Mouse (Mus musculus): Measurements from ENCODE around the gene Cd320. TPM values are rescaled to one million over a fixed set of nuclear protein-coding genes. Genes with fewer than 3 reads are reported as not detected.
"Not testable (repeated sequence)": the region's sequence is repeated elsewhere in the genome, so short reads cannot be mapped to it uniquely, and the experiment has no call there.

The Cd320 gene
- 10 to 100 TPM; 24.0 to 39.7 TPM for total RNA-seq (2021)
- long read RNA-seq, experiment 1, transcript Cd320-201 (5 exons, 2,209 nt) = major isoform, 14 of 15 reads
- long read RNA-seq, experiment 1, partial matches to known transcripts = 0 of 15 reads
- long read RNA-seq, experiment 1, other reads (novel, unspliced or antisense) = 1 of 15 reads
- long read RNA-seq, experiment 2, transcript Cd320-201 (5 exons, 2,209 nt) = major isoform, 77 of 82 reads
- long read RNA-seq, experiment 2, partial matches to known transcripts = 2 of 82 reads
- long read RNA-seq, experiment 2, other reads (novel, unspliced or antisense) = 2 of 82 reads

DNA sequence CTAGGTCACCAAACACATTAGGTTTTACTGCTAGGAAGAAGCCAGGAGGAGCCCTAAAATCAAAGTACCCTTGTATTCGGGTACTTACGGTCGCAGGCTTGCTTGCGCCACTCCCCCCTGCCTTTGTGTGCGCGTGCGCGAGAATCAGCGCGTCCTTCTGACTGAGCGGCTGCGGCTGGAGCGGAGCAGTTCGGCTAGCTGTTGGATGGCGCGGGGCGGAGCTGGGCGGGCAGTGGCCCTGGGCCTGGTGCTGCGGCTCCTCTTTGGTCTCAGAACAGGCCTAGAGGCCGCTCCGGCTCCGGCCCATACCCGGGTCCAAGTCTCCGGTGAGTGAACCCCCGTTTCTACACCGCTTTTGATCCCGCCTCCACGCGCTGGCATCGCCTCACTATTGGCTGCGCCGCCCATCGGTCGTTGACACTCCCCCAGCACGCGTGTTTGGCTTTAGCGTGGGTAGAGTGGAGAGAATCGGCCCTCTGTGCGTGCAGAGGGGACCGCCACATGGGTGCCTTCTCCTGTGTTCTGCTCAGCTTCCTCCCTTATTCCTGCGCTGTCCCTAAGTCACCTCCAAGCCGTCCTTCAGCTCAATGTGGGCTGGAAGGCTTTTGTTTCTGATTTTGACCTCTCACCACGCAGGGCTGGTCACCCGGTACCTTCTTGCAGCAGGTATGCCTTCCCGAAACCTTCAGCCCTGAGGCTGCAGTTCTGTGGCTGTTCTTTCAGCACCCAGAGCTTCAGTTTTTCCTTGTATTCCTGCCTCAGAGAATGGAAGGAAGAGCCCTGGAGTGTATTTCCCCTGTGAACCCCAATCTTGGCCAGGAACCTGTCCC lies at the start of gene Cd320:
Gene Cd320 (plus strand): TSS at position 126 of the 830 bp plus-strand sequence.
- DNase-seq (ENCODE audit: low spot score in 2 of 2) = peak; percentile 86 to 90

- DNase-seq (ENCODE audit: low spot score in 2 of 2) = no peak
Measured at GRCm38 (mm10) chr17:33798306-33798705, 44.6 kb upstream of the Cd320 start.

- no peak for DNase-seq (ENCODE audit: low spot score in 2 of 2)
Measured at GRCm38 (mm10) chr17:33799277-33799676, 43.6 kb upstream of the Cd320 start.

DNA sequence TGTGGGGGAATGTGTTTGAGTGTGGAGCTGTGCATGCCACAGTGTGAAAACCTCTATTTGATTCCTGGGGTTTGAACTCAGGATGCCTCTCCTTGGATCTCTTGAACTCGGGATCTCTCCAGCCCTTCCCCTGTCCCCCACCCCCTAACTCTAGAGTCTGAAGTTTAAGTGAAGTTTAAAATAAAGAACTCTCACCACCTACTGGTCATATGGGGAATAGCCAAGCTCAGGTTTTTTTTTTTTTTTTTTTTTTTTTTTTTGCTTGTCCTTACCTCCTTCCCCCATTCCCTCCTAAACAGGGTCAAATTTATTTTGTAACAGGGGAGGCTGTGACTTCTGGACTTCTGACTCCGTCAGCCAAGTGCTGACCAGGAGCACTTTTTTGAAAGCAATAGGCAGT lies 40.7 kb upstream of the Cd320 start:
- DNase-seq (ENCODE audit: low spot score in 2 of 2) = no peak

DNA sequence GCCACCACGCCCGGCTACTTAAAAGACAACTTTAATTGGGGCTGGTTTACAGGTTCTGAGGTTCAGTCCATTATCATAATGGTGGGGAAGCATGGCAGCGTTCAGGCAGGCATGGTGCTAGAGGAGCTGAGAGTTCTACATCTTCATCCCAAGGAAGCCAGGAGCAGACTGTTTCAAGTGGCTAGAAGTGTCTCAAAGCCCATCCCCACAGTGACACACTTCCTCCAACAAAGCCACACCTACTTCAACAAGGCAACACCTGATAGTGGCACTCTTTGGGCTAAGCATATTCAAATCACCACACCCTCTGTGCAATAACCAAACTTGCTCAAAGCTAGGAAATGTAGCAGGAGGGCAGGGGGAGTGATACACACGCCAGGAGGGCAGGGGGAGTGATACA lies 38.7 kb upstream of the Cd320 start:
- DNase-seq (ENCODE audit: low spot score in 2 of 2) = no peak

- no peak for DNase-seq (ENCODE audit: low spot score in 2 of 2)
Measured at GRCm38 (mm10) chr17:33804745-33805144, 38.1 kb upstream of the Cd320 start.

GRCm38 (mm10) chr17:33807181-33807888 lies 35.6 kb upstream of the Cd320 start:
- no peak for DNase-seq (ENCODE audit: low spot score in 2 of 2)

DNA sequence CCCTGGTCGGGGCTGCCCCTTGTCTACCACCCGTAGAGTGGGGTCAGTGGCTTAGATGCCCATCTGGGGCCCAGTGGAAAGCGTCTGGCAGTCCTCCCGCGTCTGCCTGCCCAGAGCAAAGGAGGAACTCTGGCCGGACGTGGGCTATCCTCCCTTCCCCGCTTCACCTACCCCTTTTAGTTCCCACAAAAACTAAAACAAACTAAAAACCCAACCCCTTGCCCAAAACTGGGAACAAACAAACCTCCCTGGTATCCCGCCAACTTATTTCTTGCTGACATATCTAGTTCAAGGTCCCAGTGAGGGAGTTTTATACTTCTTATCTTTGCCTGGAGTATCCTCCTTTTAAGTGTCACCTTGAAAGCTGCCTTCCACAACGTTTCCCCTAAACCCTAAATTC lies 34.7 kb upstream of the Cd320 start:
- no peak for DNase-seq (ENCODE audit: low spot score in 2 of 2)

DNA sequence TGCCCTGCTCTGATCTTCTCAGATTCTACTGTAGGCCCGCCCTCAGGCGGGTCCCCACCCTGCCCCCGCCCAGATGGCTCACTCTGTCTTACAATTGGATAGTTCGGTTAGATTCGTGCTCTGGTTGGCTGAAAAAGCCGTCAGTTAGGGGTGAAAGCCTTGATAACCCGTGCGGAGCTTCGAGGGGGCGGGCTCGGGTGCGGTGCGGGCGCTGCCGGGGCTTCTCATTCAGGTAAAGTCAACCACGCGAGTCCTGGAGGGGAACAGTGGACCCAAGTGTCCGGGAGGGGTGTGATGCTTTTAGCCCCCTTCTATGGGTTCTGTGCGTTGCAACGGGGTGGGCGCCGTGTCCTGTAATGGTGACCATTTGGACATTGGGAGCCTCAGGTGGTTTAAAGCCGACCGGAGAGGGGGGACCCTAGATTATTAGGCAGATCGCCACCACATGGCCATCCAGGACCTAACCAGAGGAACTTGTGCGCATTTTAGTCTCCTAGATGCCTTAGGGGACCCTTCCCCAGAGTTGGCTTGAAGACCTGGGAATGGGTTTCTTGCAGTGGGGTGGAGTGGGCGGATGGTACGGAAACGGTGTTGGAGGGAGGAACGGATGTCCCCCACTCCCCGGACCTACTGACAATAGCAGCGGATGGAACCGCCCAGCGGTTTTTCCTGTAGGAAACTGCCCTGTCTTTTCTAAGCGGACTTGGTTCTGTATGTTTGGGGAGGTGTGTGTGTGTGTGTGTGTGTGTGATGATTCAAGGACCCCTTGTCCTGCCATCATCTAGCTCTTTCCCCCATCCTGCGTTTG lies 32.4 kb upstream of the Cd320 start, which contains the start of gene Kank3:
Gene Kank3 (plus strand): TSS at position 186 of the 808 bp plus-strand sequence.
- DNase-seq (ENCODE audit: low spot score in 2 of 2) = peak; percentile 89 to 91

DNA sequence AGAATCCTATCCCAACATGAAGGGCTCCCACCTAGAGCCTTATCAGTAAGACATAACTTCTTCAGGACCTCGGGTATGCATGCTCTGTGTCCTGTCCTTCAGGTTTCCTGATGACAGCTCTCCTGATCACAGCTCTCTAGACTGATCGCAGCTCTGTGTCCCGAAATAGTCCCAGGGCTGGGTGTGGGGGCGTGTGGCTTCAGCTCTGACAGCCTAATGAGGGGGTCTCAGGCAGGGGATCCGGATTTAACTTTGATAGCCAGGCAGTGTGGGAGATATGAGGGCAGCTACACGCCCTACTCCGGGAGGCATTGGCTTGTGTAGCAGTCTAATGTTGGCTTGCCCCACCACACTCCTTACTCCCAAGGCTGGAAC lies 31.8 kb upstream of the Cd320 start:
- DNase-seq (ENCODE audit: low spot score in 2 of 2) = no peak

- DNase-seq (ENCODE audit: low spot score in 2 of 2) = no peak
Measured at GRCm38 (mm10) chr17:33812475-33812874, 30.4 kb upstream of the Cd320 start.

- DNase-seq (ENCODE audit: low spot score in 2 of 2) = no peak
Measured at GRCm38 (mm10) chr17:33812990-33813389, 29.9 kb upstream of the Cd320 start.

DNA sequence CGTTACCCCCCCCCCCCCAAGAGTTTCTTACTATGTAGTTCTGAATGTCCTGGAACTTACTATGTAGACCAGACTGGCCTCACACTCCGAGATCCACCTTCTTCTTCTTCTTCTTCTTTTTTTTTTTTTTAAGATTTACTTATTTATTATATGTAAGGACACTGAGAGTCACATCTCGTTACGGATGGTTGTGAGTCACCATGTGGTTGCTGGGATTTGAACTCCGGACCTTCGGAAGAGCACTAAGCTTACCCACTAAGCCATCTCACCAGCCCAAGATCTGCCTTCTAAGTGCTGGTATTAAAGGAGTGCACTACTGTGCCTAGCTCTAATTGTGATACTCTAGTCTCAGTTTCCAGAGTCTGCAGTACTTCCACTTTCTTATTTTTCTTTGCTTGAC lies 27.5 kb upstream of the Cd320 start:
- DNase-seq (ENCODE audit: low spot score in 2 of 2) = no peak

GRCm38 (mm10) chr17:33816612-33817011 lies 26.3 kb upstream of the Cd320 start:
- no peak for DNase-seq (ENCODE audit: low spot score in 2 of 2)

DNA sequence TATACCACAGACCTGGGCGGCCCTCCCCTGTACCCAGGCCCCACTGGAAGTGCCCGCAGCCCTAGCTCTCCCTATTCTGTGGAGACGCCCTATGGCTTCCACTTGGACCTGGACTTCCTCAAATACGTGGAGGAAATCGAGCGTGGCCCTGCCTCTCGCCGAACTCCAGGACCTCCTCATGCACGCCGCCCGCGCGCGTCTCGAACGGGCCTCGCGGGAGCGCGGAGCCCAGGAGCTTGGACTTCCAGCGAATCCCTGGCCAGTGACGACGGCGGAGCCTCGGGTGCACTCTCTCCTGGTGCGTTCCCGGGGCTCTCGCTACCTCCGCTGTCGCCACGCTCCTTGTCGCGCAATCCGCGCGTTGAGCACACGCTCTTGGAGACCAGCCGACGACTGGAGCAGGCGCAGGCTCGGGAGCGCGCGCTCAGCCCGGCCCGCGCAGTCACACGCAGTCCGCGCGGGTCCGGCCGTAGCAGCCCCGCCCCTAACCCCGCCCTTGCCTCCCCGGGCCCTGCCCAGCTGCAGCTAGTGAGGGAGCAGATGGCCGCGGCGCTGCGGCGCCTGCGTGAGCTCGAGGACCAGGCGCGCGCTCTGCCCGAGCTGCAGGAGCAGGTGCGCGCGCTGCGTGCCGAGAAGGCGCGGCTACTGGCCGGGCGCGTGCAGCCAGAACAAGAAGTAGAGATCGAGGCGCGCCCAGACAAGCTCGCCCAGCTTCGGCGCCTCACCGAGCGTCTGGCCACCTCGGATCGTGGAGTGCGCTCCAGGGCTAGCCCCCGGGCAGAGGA lies 25.5 kb upstream of the Cd320 start:
- DNase-seq (ENCODE audit: low spot score in 2 of 2) = peak; percentile 79 to 80

DNA sequence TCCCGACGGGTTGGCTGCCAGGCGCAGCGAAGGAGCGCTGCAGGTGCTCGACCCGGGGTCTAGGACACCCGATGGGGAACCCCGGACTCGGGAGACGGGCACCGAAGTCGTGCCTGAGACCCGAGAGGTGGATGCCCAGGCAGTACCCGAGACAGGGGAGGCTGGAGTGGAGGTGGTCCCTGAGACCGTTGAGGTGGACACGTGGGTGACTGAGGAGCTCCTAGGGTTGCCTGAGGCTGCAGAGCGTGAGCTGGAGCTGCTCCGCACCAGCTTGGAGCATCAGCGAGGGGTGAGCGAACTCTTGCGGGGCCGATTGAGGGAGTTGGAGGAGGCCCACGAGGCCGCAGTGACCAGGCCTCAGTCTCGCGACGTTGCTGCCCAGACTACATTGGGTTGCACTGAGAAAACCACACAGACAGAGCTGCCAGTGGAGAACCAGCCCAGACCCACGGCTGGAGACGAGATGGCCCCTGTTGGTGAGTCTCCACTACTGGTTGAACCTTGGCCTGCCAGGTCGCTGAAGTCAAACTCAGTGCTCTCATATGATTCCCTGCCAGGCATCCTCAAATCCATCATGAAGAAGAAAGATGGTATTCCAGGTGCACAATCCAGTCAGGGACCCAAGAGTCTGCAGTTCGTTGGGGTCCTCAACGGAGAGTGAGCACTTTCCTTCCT lies 24.8 kb upstream of the Cd320 start:
- peak in 1 of 2 experiments; percentile 54 for DNase-seq (ENCODE audit: low spot score in 2 of 2)

GRCm38 (mm10) chr17:33822436-33822959 lies 20.4 kb upstream of the Cd320 start:
- no peak for DNase-seq (ENCODE audit: low spot score in 2 of 2)

DNA sequence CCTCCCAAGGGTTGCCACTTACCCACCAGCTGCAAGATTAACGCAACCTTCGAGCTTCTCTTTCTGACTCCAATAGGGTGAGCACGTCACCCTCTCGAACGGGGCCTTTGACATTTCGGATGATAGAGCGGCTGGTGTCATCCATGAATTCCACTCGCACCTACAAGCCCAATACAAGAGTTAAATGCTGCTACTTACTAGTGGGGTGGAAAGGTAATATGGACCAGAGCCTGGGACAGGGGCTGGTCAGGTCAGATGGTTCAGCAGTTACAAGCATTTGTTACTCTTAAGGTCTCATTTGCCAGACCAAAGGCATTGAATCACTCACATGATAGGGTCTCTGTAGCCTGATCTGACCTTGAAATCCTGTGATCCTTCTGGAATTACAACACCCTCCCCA lies 19.7 kb upstream of the Cd320 start:
- not testable (repeated sequence) for DNase-seq (ENCODE audit: low spot score in 2 of 2)

Data from adrenal gland, adult 18-20 months (tissue).